Mouse (Mus musculus) erythroblast, embryonic 14.5 days (primary cell): ENCODE data around the gene Olfr139.

Source experiments
- GATA1 ChIP-seq: IDR thresholded peaks from 2 replicates; pipeline ENCODE4 v1.6.1; 2012; ENCODE audit warnings: low read length, inconsistent platforms, mixed read lengths
- TAL1 ChIP-seq: IDR thresholded peaks from 3 replicates; pipeline ENCODE4 v1.6.1; 2012; ENCODE audit warnings: low read length, inconsistent platforms, mixed read lengths

GRCm38 (mm10) chr11:74100724-74101123 is 44.4 kb upstream of the Olfr139 start:
- TF ChIP-seq GATA1 (no peak), TAL1 (no peak)
